Mouse (Mus musculus) cerebellum, adult (tissue): Measurements from ENCODE around the gene Nop10.

Source experiments
- ATAC-seq: cut with Nextera tagmentation; 2 replicates; pipeline ENCODE4 v1.9.2; 2017; ENCODE audit warnings: mild to moderate bottlenecking, moderate library complexity, mixed read lengths; ENCODE audit not compliant: insufficient number of reproducible peaks, low FRiP score, low TSS enrichment

Nop10 gene

DNA sequence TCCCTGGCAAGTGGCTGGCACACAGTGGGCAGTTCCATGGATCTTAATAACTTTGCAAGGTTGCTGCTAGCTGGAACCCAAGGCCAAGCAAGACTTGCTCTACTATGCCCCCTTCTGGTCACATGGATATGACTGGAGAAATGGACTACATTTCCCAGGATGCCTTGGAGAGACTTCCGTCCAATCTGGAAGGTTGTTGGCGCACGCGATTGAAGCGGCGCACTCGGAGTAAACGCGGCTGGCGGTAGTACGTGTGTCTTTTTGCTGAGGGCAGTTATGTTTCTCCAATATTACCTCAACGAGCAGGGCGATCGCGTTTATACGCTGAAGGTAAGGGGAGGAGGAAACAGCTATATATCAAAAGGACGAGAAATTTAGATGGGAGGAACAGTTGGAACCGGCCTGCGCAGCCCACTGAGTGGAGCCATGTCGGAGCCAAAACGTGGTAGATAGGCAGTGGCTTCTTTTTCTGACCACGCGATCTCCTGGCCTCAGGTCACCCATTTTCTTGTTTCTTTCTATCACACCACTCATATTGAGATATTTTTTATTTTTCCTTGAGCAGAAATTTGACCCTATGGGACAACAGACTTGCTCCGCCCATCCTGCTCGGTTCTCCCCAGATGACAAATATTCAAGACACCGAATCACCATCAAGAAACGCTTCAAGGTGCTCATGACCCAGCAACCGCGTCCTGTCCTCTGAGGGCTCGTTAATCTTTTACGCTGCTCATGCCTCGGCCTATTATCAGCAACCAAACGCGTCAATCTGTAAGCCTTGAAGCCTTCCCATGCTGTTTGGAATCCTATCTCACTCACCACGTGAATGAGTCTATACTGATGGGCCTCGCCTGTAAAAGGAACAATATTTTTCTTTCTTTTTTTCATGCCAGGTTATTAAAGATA lies at the start of gene Nop10:
Gene Nop10, plus strand, starts transcription at position 179 of the 906 bp plus-strand sequence.
- ATAC-seq, result peak; percentile 78

GRCm38 (mm10) chr2:112215977-112216376 lies 45.7 kb upstream of the Nop10 start:
- peak; percentile 58; the same call in 1 of the 2 replicates for ATAC-seq

- ATAC-seq, result no peak
These were observed 44.1 kb upstream of the Nop10 start for GRCm38 (mm10) chr2:112217614-112218013.

- no peak for ATAC-seq
These were observed 40.8 kb upstream of the Nop10 start for GRCm38 (mm10) chr2:112220880-112221279.

GRCm38 (mm10) chr2:112222607-112223006 lies 39.1 kb upstream of the Nop10 start:
- no peak for ATAC-seq

GRCm38 (mm10) chr2:112224356-112224755 lies 37.4 kb upstream of the Nop10 start:
- no peak for ATAC-seq

GRCm38 (mm10) chr2:112232623-112233022 lies 29.1 kb upstream of the Nop10 start:
- ATAC-seq, result no peak

DNA sequence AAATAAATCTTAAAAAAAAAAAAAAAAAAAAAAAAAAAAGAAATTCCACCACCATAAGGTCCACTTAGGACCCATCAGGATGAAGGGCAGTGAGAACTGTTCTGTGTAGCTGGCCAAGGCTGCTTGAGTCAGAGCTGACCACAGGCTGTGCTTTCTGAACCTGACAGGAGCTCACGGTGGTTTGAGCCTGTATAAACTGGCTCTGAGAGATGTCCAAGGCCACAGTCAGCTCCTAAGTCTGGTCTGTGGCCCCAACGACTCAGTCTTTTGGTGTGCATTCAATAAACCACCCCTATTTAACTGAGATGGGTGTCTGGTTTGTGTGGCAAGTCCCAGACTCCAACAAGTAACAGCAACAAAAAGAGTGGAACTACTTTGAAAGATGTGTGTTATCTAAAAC lies 25.1 kb upstream of the Nop10 start:
- ATAC-seq, result no peak

GRCm38 (mm10) chr2:112238006-112238405 lies 23.7 kb upstream of the Nop10 start:
- no peak for ATAC-seq

DNA sequence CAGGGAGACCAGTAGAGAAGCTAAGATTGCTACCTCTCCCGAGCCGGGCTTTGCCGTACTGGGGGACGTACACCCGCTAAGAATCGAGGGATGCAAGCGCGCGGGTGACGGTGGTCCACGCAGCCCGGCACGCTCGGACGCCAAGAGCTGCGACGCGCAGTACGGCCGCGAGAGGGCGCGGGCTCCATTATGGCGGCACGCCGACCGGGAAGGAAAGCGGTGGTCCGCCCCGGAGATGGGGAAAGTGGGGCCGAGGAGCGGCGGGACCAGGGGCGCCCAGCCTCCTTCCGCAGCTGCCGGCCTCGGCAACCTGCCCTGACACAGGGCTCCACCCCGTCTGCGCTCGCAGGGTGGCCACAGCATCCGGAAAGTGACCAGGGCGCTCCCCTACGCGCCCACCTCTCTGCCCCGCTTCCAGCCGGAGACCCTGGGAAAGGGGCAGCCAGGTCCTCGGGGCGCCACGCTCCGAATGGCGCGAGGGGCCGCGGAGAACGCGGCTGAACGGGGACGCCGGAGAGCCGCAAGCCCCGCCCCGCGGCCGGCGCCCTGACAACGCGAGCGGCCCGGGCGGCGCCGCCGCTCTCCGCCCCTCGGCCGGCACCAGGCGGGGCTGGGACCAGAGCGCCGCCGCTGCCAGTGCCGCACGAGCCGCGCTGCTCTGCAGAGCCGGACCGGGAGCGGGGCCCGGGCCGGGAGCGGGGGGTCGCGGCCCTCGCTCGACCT lies 22.4 kb upstream of the Nop10 start, which contains the start of gene Lpcat4:
Gene Lpcat4, plus strand, starts transcription at position 257 of the 723 bp plus-strand sequence.
- ATAC-seq, result peak; percentile 83

DNA sequence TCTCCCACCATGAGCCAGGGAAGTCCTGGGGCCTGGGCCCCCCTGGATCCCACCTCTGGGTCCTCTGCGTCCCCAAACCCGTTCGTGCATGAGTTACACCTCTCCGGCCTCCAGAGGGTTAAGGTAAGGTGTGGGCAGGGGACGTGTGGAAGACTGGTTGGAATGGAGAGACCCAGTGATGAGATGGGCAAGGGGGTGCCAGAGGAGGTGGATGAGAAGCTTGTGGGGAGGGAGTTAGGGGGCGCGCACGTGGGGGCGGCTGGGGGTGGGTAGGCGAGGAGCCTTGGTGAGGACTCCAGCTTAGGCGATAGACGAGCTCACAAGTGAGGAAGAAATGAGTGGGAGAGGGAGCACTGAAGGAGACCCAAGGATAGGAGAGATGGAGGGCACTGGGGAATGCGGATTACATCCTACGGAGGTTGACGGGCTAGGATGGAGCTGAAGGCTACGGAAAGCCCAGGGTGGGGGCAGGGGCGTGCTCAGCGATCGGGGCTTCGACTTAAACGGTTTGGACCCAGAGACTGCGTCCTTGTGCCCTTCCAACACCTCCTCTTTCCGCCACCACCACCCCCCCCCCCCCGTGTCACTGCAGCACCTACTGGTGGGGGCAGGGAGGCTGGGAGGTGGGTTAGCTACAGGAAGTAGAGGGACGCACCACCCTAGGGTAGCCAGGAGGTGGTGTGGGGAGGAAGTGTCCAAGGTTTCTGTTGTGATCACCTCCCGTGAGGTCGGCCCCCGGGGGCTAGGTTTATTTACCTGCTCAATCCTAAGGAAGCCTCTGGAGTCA lies 21.6 kb upstream of the Nop10 start:
- ATAC-seq, result peak; percentile 27

GRCm38 (mm10) chr2:112241787-112242186 lies 19.9 kb upstream of the Nop10 start:
- ATAC-seq, result no peak

DNA sequence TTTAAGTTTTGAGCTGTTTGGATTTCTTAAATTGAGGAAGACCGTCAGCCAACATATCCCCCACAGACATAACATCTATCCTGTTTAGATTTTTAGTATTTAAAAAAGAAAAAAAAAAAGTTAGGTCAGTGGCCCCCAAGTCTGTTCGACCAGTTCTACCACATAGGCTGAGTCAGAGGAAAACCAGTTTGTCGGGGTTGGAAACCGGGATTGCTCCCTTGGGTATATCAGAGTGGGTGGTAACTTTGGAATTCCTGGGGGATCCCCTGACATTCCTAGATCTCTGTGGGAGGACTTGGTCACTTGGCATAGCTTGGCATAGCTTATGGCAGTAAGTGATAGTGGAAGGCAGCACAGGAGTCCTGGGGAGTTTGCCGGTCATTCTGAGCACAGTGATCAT lies 16.4 kb upstream of the Nop10 start:
- ATAC-seq, result no peak

DNA sequence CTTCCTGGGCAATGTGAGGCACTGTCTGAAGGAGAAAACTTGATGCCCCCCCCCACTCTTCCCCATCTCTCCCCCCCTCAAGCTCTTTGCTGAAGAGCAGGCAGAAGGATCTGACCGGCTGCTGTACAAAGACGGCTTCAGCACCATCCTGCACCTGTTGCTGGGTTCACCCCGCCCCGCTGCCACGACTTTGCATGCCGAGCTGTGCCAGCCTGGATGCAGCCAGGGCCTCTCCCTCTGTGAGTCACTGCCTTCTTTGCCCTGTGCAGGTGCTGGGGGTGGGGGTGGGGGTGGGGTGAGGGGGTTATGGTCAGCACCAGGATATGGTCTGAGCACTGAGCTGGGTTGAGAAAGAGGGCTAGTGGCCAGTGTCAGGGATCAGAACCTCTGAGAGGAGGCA lies 15.5 kb upstream of the Nop10 start:
- ATAC-seq, result no peak

GRCm38 (mm10) chr2:112247323-112247722 lies 14.4 kb upstream of the Nop10 start:
- ATAC-seq, result no peak

DNA sequence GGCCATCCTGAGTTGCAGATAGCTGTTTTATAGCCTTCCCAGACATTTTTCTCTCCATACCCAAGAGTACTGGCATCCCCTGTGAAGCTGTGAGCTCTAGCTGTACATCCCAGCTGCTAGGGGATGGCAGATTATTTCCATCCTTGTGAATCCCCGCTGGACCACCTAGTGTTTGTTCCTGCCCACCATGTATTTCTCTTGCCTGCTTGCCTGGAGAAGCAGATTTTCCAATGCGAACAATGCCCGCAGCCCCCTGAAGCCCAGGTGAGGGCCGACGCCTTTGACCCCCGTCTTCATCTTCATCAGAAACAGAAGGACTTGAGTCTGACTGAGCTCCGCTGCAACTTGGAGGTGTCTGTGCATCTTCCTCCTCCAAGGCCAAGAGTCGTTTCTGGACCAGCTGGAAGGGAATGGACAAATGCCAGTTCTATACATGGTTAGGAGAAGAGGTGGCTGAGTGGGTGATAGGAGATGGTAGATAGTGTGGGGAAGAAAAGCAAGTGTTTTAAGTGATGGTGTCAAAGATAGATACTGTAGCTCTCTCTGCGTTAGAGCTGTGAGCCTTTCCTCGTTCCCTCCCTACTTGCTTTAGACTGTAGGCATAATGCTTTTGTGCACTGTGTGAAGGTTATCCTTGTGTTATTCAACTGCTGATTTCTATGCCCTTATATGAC lies 11.8 kb upstream of the Nop10 start:
- ATAC-seq, result no peak

- ATAC-seq, result no peak
These were observed 6.8 kb upstream of the Nop10 start for GRCm38 (mm10) chr2:112254675-112255515.

DNA sequence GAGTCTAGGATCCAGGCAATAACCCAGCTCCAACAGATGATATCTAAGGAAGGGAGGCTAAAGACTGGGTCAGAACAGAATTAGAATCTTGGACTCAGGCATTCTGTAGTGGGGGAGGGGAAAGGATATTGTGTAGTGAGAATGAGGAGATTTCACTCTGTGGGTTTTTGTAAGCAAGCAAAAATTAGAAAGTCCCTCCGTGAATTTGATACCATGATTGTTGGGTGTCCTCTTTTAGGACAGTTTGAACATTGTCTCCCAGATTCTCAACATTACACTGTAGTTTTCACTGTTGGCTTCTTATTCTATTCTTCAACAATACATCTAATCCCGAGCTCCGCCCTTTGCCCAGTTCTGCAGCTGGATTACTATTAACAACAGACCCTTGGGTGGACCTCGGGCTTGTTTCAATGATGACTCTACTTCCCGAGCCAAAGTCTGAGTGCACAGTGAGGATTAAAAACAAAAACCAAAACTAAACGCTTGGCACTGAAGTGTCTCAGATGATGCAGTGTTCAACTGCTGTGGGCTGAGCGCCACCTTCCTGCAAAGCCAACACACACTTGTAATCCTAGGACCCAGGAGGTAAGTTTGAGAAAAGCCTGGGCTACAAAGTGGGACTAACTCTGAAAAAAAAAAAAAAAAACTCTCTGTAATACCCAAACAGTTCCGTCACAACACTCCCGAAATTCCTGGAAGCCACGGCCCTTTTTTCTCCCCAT lies 2.3 kb upstream of the Nop10 start, which contains the start of gene Nutm1:
Gene Nutm1, minus strand, starts transcription at position 51 of the 722 bp plus-strand sequence.
- no peak for ATAC-seq
